Mouse (Mus musculus): ENCODE results near the gene Ccn5.

- no peak for TF ChIP-seq CTCF (IDR thresholded peaks at IDR 0.05; ENCODE audit: low read depth, low read length)
- no peak for TF ChIP-seq POLR2AphosphoS5 (IDR thresholded peaks at IDR 0.05; ENCODE audit: insufficient replicate concordance, low read depth, low read length)
These were observed 21.4 kb downstream of the Ccn5 start for GRCm38 (mm10) chr2:163842043-163842442.

All from G1E (cell line).